Mouse (Mus musculus) layer of hippocampus, adult 2 months (tissue): ENCODE measurements at regions not wholly inside any gene's neighbourhood (a gene's known extent, or its start where the extent isn't known, plus 50 kb on each side); places are given as distances from the start of the nearest gene placed in this dataset.

Experiments used
- DNase-seq, 2 experiments: peaks; one replicate each; pipeline ENCODE4 v3.0.0; 2022; ENCODE audit warnings: low spot score in 2 of 2
- H3K27ac ChIP-seq: fragments of 200-600 bp; 2 replicates; pipeline ENCODE4 v1.8.1; 2022
- H3K4me3 ChIP-seq: fragments of 200-600 bp; 2 replicates; pipeline ENCODE4 v1.8.1; 2022; ENCODE audit warnings: mild to moderate bottlenecking
- CTCF ChIP-seq: fragments of 200-600 bp; conservative IDR thresholded peaks from 2 replicates; pipeline ENCODE4 v1.8.1; 2022; ENCODE audit warnings: antibody characterized with exemption, mild to moderate bottlenecking, moderate library complexity

- TF ChIP-seq CTCF, result no peak
- Histone ChIP-seq H3K27ac (no peak overlapping the region), H3K4me3 (no peak overlapping the region)
- no peak for DNase-seq
These were observed 106.2 kb upstream of the Bank1 start for GRCm38 (mm10) chr3:136432072-136432471.

GRCm38 (mm10) chr3:136427427-136427826 is 101.6 kb upstream of the Bank1 start:
- TF ChIP-seq CTCF, result no peak
- Histone ChIP-seq H3K4me3 (no peak overlapping the region), H3K27ac (no peak overlapping the region)
- no peak for DNase-seq

GRCm38 (mm10) chr3:136426539-136427194 is 100.8 kb upstream of the Bank1 start:
- H3K4me3 ChIP-seq, result no peak overlapping the region
- DNase-seq, result no peak
- H3K27ac ChIP-seq, result no peak overlapping the region
- no peak for TF ChIP-seq CTCF

GRCm38 (mm10) chr3:136421969-136422614 is 96.2 kb upstream of the Bank1 start:
- DNase-seq, result no peak
- no peak for TF ChIP-seq CTCF
- no peak overlapping the region for H3K4me3 ChIP-seq
- H3K27ac ChIP-seq, result no peak overlapping the region

- no peak for TF ChIP-seq CTCF
- Histone ChIP-seq H3K27ac (peak overlapping the region; percentile 92), H3K4me3 (no peak overlapping the region; the same call in 1 of the 2 replicates)
- peak; percentile 42 to 60 for DNase-seq
These were observed 79.7 kb upstream of the Bank1 start for GRCm38 (mm10) chr3:136405606-136406005.

- Histone ChIP-seq H3K27ac (no peak overlapping the region), H3K4me3 (no peak overlapping the region)
- peak in 1 of 2 experiments; percentile 27 for DNase-seq
- TF ChIP-seq CTCF, result no peak
These were observed 57.4 kb upstream of the Bank1 start for GRCm38 (mm10) chr3:136383282-136383681.

- TF ChIP-seq CTCF, result no peak
- no peak for DNase-seq
- Histone ChIP-seq H3K27ac (no peak overlapping the region), H3K4me3 (no peak overlapping the region)
These were observed 54.8 kb upstream of the Bank1 start for GRCm38 (mm10) chr3:136380644-136381043.

GRCm38 (mm10) chr3:136379741-136380398 is 54.0 kb upstream of the Bank1 start:
- DNase-seq, result no peak
- peak overlapping the region; percentile 36; the same call in 1 of the 2 replicates for H3K27ac ChIP-seq
- no peak for TF ChIP-seq CTCF
- H3K4me3 ChIP-seq, result no peak overlapping the region

GRCm38 (mm10) chr3:136376893-136377292 is 51.0 kb upstream of the Bank1 start:
- no peak for TF ChIP-seq CTCF
- Histone ChIP-seq H3K4me3 (no peak overlapping the region), H3K27ac (no peak overlapping the region)
- no peak for DNase-seq
